Mouse (Mus musculus) forebrain, embryonic 15.5 days (tissue): ENCODE results near the gene Lrit3. TPM values are rescaled to one million over a fixed set of nuclear protein-coding genes. Genes with fewer than 3 reads are reported as not detected.
"Not testable (repeated sequence)": the region's sequence is repeated elsewhere in the genome, so short reads cannot be mapped to it uniquely, and the experiment has no call there.

Experiments used
- ATAC-seq: fragments of 200-750 bp; cut with Nextera tagmentation; replicated peaks from 2 replicates; pipeline ENCODE4 v1.8.0; 2017; ENCODE audit warnings: mild to moderate bottlenecking, moderate TSS enrichment, moderate library complexity
- H3K27ac ChIP-seq: fragments of 300-500 bp; sonication (generic); replicated peaks from 2 replicates; pipeline ENCODE4 v1.5.1; 2015; ENCODE audit warnings: mild to moderate bottlenecking, inconsistent platforms
- H3K27me3 ChIP-seq: fragments of 300-500 bp; sonication (generic); 2 replicates; pipeline ENCODE4 v1.6.1; 2015; ENCODE audit warnings: inconsistent platforms
- H3K36me3 ChIP-seq: fragments of 300-500 bp; sonication (generic); 2 replicates; pipeline ENCODE4 v1.6.1; 2015; ENCODE audit warnings: mild to moderate bottlenecking, inconsistent platforms
- H3K4me1 ChIP-seq: fragments of 300-500 bp; sonication (generic); 2 replicates; pipeline ENCODE4 v1.6.1; 2015; ENCODE audit warnings: inconsistent platforms
- H3K4me2 ChIP-seq: fragments of 300-500 bp; sonication (generic); replicated peaks from 2 replicates; pipeline ENCODE4 v1.6.1; 2015; ENCODE audit warnings: mild to moderate bottlenecking, inconsistent platforms
- H3K4me3 ChIP-seq: fragments of 300-500 bp; sonication (generic); 2 replicates; pipeline ENCODE4 v1.5.1; 2015; ENCODE audit warnings: mild to moderate bottlenecking, inconsistent platforms
- H3K9ac ChIP-seq: fragments of 300-500 bp; sonication (generic); replicated peaks from 2 replicates; pipeline ENCODE4 v1.6.1; 2015; ENCODE audit warnings: mild to moderate bottlenecking, inconsistent platforms
- H3K9me3 ChIP-seq: fragments of 300-500 bp; sonication (generic); 2 replicates; pipeline ENCODE4 v1.6.1; 2016; ENCODE audit warnings: inconsistent platforms
- WGBS: fragments of 180-500 bp; shearing (Covaris S2); methylation state at CpG from one replicate; pipeline ENCODE4 v1.1.7; 2015; ENCODE audit warnings: mixed read lengths; 5-methylcytosine and 5-hydroxymethylcytosine counted together
- polyA plus RNA-seq: library from polyadenylated mRNA; unstranded; fragments of >200 nt; fragmentation: Nextera tagmentation; extraction: Ambion mirVana; gene quantifications from 2 replicates; pipeline ENCODE4 v1.2.1, GENCODE M21; 2015

Lrit3 gene
- polyA plus RNA-seq, 1 experiment from 2014 or later: not detected

DNA sequence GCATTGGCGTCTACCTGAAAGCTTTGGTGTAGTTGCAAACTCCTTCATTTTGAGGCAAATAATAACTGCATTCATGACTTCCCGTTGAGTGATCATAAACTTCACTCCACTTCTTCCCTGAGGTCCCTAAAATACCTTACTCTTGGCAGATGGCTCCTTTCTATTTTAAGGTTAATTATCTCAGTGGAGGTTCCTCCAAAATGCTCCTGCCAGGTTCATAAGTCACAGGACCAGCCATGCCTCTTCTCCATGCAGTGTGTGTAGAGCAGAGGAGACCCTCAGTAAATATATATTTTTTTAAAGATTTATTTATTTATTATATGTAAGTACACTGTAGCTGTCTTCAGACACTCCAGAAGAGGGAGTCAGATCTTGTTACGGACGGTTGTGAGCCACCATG, 37.7 kb downstream of the Lrit3 start:
- H3K9ac ChIP-seq: no peak overlapping the region
- H3K4me1 ChIP-seq: no peaks in the 10 kb centered on the region
- H3K27me3 ChIP-seq: no peaks in the 10 kb centered on the region
- no peak overlapping the region for H3K4me2 ChIP-seq
- no peak for ATAC-seq
- no peak overlapping the region for H3K27ac ChIP-seq
- H3K9me3 ChIP-seq: no peaks in the 10 kb centered on the region
- H3K4me3 ChIP-seq: no peak overlapping the region
- H3K36me3 ChIP-seq: no peaks in the 10 kb centered on the region
- WGBS: 83% methylated on average over 4 of the region's 4 CpGs

GRCm38 (mm10) chr3:129757599-129757998, 46.2 kb downstream of the Lrit3 start:
- H3K4me2 ChIP-seq, H3K27ac ChIP-seq, H3K4me3 ChIP-seq, H3K9me3 ChIP-seq, H3K36me3 ChIP-seq, ATAC-seq, H3K27me3 ChIP-seq, H3K9ac ChIP-seq: not testable (repeated sequence)
- 88% methylated on average over 1 of the region's 1 CpGs for WGBS
- H3K4me1 ChIP-seq: peaks cover 12% of the 10 kb centered on the region

DNA sequence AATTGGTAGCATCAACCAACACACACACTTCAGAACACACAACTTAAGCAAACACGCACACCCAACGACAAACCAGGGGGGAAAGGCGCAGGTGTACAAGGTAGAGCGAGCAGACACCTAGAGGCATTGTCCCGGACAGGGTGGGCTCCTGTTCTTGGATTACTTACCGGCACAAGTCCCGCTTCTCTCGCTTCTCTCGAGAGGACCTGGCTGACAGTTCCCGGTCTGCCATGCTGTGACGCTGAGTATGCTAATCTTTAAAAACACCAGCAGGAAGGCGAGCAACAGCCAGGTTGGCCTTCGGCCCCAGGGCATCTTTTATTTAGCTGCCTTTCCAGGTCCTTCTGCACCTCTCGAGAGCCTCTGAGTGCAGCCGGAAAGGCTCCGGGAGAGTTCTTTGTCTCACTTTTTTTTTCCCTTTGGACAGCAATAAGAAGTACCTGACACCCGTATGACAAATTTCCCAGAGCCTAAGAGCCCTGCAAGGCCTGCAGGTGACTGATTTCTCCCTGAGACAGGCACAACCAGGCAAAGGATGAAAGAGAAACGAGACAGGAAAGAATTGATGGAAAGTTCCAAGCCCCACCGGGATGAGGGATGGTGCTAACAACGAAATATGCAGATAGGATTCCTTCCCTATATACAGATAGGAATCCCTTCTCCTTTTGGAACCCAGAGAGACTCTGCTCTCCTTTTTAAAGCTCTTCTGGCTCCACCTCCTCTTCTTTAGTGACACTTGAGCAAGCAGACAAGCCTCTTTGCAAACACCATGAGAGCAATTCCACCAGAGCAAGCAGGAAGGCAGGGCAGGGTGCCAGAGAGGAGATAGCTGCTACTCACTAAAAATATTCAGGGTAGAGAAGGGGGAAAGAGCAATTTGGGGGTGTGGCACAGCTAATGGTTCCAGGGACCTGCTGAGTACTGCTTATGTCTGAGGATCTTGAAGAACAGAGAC, 48.9 kb downstream of the Lrit3 start, which contains the start of gene Egf:
Egf (minus strand) TSS at position 667 of the 955 bp plus-strand sequence.
- Histone ChIP-seq H3K9me3 (no peaks in the 10 kb centered on the region), H3K4me3 (peak within 1 kb of the TSS; percentile 32), H3K9ac (peak within 1 kb of the TSS; percentile 25), H3K36me3 (no peaks in the 10 kb centered on the region), H3K4me1 (peaks cover 12% of the 10 kb centered on the region), H3K27me3 (no peaks in the 10 kb centered on the region), H3K27ac (no peak within 1 kb of the TSS), H3K4me2 (peak within 1 kb of the TSS; percentile 56)
- 9% methylated on average over 20 of the region's 20 CpGs for WGBS
- no peak; the same call in 1 of the 2 replicates for ATAC-seq

DNA sequence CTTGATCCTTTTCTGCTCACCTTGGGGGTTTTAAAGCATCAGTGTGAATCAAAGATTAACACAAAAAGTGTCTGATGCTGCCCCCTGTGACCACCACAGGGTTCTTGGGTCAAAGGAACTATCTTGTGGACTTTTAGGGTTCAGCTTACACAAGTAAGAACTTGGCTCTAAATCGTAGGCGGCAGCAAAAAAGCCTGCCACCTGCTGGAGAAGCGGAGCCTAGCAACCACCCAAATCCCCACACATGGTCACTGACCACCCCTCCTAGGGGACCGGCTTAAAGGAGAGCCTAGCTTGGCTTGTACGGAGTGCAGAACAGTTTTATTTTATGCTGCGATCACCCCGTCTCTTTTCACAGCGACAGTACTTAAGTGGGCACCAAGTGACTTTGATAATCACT, 59.0 kb downstream of the Lrit3 start:
- H3K36me3 ChIP-seq: no peaks in the 10 kb centered on the region
- H3K4me2 ChIP-seq: no peak overlapping the region
- WGBS: 52% methylated on average over 8 of the region's 8 CpGs
- no peak overlapping the region for H3K4me3 ChIP-seq
- no peaks in the 10 kb centered on the region for H3K27me3 ChIP-seq
- H3K27ac ChIP-seq: no peak overlapping the region
- no peaks in the 10 kb centered on the region for H3K4me1 ChIP-seq
- no peaks in the 10 kb centered on the region for H3K9me3 ChIP-seq
- no peak for ATAC-seq
- no peak overlapping the region for H3K9ac ChIP-seq

GRCm38 (mm10) chr3:129742781-129743180, 61.0 kb downstream of the Lrit3 start:
- Histone ChIP-seq H3K4me1 (peaks cover 7% of the 10 kb centered on the region; the same call in 1 of the 2 replicates), H3K9me3 (no peaks in the 10 kb centered on the region), H3K27ac (no peak overlapping the region), H3K36me3 (no peaks in the 10 kb centered on the region), H3K9ac (no peak overlapping the region), H3K4me3 (no peak overlapping the region), H3K27me3 (no peaks in the 10 kb centered on the region), H3K4me2 (no peak overlapping the region)
- WGBS: 84% methylated on average over 6 of the region's 6 CpGs
- no peak for ATAC-seq

DNA sequence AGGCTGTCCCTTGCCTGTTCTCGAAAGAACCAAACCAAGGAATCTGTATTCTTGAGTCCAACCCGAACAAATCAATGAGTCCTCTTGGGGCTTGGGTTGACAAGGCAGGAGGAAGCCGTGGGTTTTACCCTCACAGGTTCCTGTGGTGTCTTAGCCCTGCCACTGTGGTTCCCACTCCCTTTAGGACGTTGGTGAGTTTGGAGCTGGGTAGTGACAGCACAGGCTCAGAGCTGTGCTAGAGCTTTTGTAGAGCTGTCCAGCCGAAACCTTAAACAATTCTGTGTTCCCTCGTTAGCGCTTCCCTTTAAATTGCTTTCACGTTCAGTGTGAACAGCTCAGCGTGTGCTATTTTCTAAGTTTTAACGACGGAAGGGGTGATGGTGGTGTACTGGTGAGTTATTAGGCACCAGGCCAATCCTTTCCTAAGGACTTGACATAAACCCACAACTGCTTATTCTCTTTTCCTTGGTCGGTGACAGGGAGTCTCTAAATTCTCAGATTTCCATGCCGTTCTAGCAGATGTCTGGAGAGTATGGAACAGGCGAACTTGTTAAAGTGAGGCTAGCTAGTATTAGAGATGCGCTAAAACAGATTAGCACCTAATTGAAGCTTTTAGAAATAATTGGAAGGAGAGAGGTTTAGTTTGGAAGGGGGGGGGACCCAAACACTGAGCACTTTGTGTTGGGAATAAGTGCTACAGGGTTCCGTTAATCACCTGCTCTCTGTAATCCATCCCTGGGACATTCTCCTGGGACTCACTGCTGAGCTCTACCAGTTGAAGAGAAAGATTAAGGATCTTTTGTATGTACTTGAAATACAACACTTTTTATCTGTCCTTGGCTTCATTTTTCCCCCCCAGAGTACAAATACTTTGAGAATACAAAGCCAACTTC, 65.3 kb downstream of the Lrit3 start:
- H3K27me3 ChIP-seq: no peaks in the 10 kb centered on the region
- peak; percentile 32; the same call in 1 of the 2 replicates for ATAC-seq
- H3K27ac ChIP-seq: no peak overlapping the region
- no peak overlapping the region for H3K9ac ChIP-seq
- no peaks in the 10 kb centered on the region for H3K36me3 ChIP-seq
- H3K4me2 ChIP-seq: no peak overlapping the region
- WGBS: 17% methylated on average over 16 of the region's 16 CpGs
- no peaks in the 10 kb centered on the region for H3K9me3 ChIP-seq
- H3K4me1 ChIP-seq: peaks cover 7% of the 10 kb centered on the region; the same call in 1 of the 2 replicates
- H3K4me3 ChIP-seq: no peak overlapping the region

Other genes with a start within 250 kb of the Lrit3 start
- 1.8 and 2.2 TPM in 2 replicates for gene Egf, start 48.7 kb downstream of the Lrit3 start, polyA plus RNA-seq
- gene Rrh, start 18.6 kb upstream of the Lrit3 start, polyA plus RNA-seq: 0.23 TPM in 1 of 2 replicates, not detected in the other
- gene Gar1, start 27.4 kb upstream of the Lrit3 start, polyA plus RNA-seq: 49.3 and 57.8 TPM in 2 replicates
- 0.23 and 0.28 TPM in 2 replicates for gene Cfi, start 31.9 kb upstream of the Lrit3 start, polyA plus RNA-seq
- gene Pla2g12a, start 74.6 kb upstream of the Lrit3 start, polyA plus RNA-seq: 32.2 and 32.3 TPM in 2 replicates
- 30.8 and 33.4 TPM in 2 replicates for gene Casp6, start 97.4 kb upstream of the Lrit3 start, polyA plus RNA-seq
- gene Mcub, start 166.2 kb upstream of the Lrit3 start, polyA plus RNA-seq: 6.0 and 7.6 TPM in 2 replicates